Mouse (Mus musculus): ENCODE measurements around the gene Rarg.

Rarg gene

DNA sequence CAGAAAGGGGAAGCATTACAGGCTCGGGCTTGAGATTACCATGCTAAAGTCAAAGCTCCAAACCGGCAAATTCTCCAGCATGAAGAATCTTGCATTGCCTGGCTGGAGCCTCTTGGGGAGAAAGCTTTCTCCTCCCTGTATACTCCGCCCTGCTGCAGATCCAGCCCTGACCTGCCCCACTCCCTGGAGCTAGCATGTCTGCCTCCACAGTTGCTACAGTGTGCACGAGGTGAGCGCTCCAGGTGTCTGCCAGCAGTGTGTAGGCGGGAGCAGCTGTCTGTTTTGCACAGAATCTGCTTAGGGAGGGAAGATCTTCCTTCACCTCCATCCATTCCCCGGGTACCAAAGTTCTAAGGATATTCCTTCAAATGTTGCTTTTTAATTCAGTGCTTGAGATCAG is 5.3 kb upstream of the Rarg start:
- in situ Hi-C loops (cut with MboI; ENCODE audit: low pct_unique_long_range_greater_than_20kb in 1 of 2, low sequenced_read_pairs in 2 of 2, unreplicated experiment in 1 of 2): no loop called here

DNA sequence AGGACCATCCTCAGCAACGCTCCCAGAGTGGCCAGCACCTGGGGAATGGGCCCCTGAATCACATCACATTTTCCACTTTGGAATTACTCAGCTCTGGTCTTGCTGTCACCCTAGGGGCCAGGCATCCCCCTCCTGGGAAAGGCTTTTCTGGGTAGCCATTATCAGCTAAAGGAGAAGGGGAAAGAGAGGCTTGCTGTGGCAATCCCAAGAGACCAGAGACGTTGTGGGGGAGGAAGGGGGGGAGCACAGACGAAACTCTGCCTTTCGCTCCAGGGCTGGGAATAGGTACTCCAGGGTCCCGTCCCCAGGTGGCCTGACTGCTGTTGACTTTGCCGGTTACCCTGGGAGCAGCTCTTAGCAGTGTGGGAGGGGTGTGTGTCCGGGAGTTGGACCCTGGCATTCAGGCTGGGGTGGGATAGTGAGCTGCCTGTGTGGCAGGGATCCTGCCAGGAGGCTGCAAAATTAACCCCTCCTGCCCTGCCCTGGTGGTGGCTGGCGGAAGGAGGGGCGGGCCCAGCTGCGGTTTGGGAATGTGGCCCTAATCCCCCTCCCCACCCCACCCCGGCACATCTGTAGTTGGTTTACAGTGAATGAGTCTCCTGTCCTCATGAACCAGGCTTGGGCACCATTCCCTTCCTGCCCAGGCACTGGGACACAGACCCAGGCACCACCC is 1.4 kb upstream of the Rarg start:
- in situ Hi-C loops (cut with MboI; ENCODE audit: low pct_unique_long_range_greater_than_20kb in 1 of 2, low sequenced_read_pairs in 2 of 2, unreplicated experiment in 1 of 2): no loop called here

DNA sequence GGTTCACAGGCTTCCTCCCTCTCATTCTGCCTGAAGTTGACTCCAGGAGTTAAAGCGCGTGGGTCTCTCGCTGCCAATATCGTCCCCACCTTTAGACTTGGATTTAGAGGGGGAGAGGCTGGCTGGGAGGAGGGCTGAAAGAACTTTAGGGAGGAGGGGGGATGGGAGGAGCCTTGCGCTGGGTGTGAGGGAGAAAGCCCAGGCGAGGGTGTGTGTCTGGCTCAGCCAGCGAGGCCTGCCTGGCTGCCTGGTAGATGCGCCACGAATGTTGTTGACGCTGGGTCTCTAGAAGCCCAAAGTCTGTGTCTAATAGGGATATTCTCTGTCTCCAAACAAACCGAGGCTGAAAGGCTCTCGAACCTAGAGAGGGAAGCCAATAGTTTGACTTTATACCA is 756 bp upstream of the Rarg start:
- in situ Hi-C loops (cut with MboI; ENCODE audit: low pct_unique_long_range_greater_than_20kb in 1 of 2, low sequenced_read_pairs in 2 of 2, unreplicated experiment in 1 of 2): no loop called here

DNA sequence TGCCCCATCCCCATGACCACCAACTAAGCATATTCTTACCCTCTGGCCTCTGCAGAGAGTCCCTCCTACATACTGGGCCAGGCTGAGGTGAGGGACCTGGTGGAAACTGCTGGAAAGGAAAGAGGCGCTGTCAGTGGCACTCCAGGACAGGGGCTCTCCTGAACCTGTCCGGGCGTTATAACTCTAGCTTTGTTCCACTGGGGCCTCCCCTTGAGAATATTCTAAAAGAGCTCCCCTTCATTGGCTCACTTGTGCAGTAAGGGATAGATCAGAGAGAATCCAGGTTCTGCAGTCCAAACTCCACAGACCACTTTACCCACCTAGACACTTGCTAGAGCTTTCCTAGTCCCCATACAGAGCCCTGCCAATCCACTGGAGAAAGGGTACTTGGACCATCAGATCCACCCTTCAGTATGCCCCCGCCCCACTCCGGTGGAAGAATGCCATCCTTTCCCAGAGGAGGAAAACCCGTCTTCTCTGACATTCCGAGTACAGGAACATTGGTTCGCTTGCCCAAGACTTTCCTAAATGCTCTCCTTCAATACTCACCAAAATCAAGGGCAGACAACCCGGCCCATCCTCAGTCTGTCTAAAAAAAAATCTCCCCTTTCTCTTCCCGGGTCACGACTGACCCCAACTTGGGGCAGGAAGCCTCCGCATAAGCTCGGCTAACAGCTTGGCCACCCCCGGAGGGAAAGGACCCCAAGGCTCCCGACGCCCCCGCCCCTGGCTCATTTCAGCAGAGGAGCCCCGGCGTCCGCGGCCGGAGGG is 701 bp downstream of the Rarg start:
- in situ Hi-C loops (cut with MboI; ENCODE audit: low pct_unique_long_range_greater_than_20kb in 1 of 2, low sequenced_read_pairs in 2 of 2, unreplicated experiment in 1 of 2): no loop called here

DNA sequence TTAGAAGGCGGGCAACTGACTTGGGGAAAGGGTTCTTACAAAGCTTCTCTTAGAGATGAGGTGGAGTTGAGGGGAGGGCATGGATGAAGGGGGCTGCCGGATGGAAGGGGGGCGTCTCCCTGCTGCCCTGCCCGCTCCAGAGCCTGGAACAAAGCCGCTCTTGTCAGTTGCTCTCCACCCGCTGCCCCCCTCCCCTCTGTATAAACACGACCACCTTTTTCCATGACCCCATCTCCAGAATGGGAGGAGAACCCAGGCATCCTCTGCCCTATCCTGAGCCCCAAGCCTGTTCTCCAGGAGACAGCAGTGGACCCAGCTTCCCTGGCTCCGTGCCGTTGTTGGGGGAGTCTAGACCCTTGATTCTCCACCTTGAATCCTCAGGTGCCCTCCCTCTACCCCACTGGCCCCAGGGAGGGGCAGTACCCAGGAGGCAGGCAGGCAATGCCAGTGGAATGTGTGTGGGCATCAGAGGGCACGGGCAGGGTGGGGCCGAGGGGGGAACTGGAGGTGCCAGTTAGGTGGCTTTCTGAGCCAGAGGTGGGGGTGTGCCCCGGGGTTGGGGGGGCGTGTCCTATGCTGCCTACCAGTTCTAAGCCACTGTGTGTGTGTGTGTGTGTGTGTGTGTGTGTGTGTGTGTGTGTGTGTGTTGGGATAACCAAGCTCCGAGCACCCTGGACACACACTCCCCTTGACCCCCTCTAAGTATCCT is 1.6 kb downstream of the Rarg start:
- in situ Hi-C loops (cut with MboI; ENCODE audit: low pct_unique_long_range_greater_than_20kb in 1 of 2, low sequenced_read_pairs in 2 of 2, unreplicated experiment in 1 of 2): no loop called here

GRCm38 (mm10) chr15:102250521-102250920 is 6.8 kb downstream of the Rarg start:
- in situ Hi-C loops (cut with MboI; ENCODE audit: low pct_unique_long_range_greater_than_20kb in 1 of 2, low sequenced_read_pairs in 2 of 2, unreplicated experiment in 1 of 2): no loop called here

DNA sequence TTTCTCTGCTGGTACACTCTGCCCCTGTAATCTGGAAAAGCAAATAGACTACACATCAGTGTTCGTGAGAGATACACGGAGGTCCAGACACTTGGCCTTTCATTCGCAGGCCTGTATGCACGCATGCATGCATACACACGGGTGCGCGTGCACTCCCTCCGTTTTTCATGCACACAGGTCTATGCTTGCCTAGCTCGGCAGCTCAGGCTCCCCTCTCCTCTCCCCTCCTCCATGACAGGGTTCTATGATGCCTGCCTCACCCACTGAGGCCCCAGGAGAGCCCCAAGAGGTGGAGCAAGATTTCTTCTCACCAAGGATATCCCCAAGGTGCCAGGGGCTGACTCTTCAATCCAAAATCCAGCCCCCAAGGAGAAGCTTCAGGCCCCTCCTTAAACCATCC is 7.3 kb downstream of the Rarg start:
- in situ Hi-C loops (cut with MboI; ENCODE audit: low pct_unique_long_range_greater_than_20kb in 1 of 2, low sequenced_read_pairs in 2 of 2, unreplicated experiment in 1 of 2): no loop called here

GRCm38 (mm10) chr15:102249251-102249691 is 8.0 kb downstream of the Rarg start:
- in situ Hi-C loops (cut with MboI; ENCODE audit: low pct_unique_long_range_greater_than_20kb in 1 of 2, low sequenced_read_pairs in 2 of 2, unreplicated experiment in 1 of 2): no loop called here

DNA sequence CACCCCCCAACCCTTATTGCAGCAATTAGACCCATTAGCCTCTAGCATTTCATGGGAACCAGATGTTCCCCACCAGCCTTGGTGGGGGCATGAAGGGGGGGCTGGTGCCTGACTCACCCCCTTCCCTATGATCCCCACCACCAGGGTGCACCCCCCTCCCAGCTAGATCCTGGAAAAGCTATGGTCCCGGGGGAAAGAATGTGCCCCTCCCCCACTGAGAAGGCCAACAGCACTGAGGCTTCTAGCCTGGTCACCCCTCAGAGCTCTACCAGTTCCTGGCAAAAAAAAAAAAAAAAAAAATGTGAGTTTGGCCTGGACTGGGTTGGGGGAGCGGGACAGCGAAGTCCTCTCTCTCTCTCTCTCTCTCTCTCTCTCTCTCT is 8.5 kb downstream of the Rarg start:
- in situ Hi-C loops (cut with MboI; ENCODE audit: low pct_unique_long_range_greater_than_20kb in 1 of 2, low sequenced_read_pairs in 2 of 2, unreplicated experiment in 1 of 2): no loop called here

DNA sequence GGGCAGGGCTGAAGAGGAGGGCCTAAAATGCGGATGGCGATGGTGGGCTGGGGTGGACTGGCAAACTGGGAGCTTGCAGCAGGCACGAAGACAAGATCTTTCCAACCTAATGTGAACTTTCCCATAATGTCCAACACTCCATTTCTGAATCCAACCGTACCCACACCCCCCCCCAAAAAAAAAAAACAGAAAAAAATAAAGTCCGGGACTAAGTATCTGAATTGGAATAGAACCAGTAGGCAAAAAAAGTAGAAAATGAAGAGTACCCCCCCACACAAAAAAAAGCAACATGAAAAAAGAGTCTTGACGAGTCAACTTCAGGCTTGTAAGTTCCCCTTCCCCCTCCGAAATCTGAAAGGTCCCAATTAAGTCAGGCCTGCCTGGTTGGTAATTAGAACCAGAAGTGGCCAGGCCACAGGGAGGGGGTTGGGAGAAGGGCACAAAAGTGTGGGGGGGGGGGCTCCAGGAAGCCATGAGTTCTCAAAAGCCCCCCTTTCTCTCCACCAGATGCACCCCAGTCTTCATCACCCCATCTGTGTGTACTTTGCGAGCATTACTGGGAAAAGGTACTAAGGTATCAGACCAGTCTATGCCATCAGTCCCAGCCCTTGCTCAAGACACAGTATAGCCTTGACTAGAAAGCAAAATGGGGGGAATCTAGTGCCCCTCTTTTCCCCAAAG is 9.0 kb downstream of the Rarg start:
- in situ Hi-C loops (cut with MboI; ENCODE audit: low pct_unique_long_range_greater_than_20kb in 1 of 2, low sequenced_read_pairs in 2 of 2, unreplicated experiment in 1 of 2): no loop called here

DNA sequence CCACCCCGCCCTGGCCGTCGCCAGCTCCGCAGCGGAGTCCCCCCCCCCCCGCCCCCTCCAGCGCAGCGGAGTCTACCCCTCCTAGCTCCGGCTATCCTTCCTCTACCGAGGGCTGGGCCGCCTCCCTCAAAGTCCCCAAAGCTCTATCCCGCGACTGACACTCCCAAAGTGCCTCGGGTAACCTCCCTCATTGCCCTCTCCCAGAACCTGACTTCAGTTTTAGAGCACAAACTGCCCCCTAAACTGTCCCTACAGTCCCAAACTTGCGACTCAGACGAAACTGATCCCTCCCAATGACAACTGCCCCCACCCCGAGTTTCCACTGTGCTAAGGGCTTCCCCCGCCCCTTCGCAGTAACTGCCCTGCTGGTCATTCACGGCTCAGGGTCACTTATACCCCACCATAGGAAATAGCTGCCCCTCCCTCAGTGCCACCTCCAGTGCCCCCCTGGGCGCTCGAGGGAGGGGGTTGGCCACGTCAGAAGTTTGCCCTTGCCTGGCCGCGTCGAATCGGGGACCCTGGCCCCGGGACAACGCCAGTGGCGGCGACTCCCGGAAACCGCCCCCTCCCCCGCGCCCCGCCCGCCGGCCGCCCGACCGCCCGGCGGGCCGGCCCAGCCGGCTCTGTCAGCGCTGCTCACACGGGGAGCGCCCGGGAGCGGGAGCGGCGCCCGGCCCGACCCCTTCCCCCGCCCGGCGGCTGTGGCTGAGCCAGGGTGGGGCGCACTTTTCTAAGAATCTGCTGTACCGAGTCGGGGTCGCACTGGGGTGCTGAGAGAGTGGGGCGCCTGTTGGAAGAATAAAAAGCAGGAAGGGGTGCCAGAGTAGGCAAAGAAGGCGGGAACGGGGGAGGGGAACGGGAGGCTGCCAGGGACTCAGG is 9.8 kb downstream of the Rarg start:
- in situ Hi-C loops (cut with MboI; ENCODE audit: low pct_unique_long_range_greater_than_20kb in 1 of 2, low sequenced_read_pairs in 2 of 2, unreplicated experiment in 1 of 2): no loop called here

GRCm38 (mm10) chr15:102246866-102247251 is 10.5 kb downstream of the Rarg start:
- in situ Hi-C loops (cut with MboI; ENCODE audit: low pct_unique_long_range_greater_than_20kb in 1 of 2, low sequenced_read_pairs in 2 of 2, unreplicated experiment in 1 of 2): no loop called here

GRCm38 (mm10) chr15:102245891-102246741 is 11.2 kb downstream of the Rarg start:
- in situ Hi-C loops (cut with MboI; ENCODE audit: low pct_unique_long_range_greater_than_20kb in 1 of 2, low sequenced_read_pairs in 2 of 2, unreplicated experiment in 1 of 2): no loop called here

DNA sequence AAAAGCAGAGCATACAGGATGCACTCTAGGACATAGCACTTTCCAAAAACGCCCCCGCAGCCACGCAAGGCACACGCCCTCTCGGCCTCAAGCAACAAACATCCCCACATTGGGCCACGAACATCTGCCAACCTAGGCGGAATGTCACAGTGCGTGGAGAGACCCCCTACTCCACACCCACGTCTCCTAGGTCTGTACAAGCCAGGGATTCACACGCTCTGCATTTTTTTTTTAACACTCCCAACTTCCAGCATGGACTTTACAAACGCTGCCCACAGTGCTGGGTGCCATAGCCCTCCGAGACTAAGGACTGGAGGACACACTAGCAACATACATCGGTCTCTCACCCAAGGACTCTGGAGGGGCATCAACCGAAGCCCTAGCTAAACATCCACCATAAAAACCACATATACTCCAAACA is 11.8 kb downstream of the Rarg start:
- in situ Hi-C loops (cut with MboI; ENCODE audit: low pct_unique_long_range_greater_than_20kb in 1 of 2, low sequenced_read_pairs in 2 of 2, unreplicated experiment in 1 of 2): no loop called here

DNA sequence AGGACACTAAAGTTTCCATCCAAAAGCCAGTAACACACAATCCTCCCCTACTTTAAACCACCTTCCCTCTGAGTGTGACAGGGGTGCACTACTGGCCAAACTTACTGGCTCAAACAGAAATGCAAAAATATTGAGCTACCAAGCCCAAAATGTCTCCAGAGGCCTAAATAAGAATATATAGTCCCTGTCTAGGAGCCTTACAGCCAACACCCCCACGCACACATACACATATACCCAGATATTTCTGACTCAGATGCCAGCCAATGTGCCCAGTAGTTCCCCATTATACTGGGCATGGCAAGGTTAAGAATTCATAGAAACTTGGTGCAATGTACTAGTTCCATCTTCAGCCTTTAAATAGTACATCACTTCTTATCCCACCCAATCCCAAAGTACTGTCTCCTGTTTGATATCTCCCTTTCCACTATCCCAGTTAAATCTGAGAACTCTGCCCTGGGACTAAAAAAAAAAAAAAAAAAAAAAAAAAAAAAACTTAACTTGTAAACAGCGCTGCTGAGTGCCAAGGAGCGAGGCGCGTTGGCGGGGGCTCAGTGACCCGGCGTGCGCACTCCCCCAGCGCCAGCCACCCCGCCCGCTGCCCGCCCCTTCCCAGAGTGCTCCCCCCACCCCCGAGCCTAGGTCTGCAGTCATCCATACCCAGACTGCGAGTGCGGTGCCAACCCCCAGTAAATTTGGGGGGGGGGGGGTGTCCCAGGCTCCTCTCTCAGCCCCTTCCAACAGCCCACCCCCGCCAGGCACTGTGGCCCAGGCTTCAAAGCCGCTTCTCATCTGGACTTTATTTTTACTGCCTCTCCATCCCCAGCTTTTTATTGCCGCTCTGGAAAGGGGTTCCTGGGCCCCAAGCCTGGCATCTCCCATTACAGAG is 12.8 kb downstream of the Rarg start:
- in situ Hi-C loops (cut with MboI; ENCODE audit: low pct_unique_long_range_greater_than_20kb in 1 of 2, low sequenced_read_pairs in 2 of 2, unreplicated experiment in 1 of 2): no loop called here
